Mouse (Mus musculus) megakaryocyte, adult 5-6 weeks (primary cell): Measurements from ENCODE around the gene Fam217a. TPM values are rescaled to one million over a fixed set of nuclear protein-coding genes. Genes with fewer than 3 reads are reported as not detected.
"Not testable (repeated sequence)": the region's sequence is repeated elsewhere in the genome, so short reads cannot be mapped to it uniquely, and the experiment has no call there.

Experiments used
- ATAC-seq: 2 replicates; pipeline ENCODE4 v1.8.0; 2016; ENCODE audit warnings: mild to moderate bottlenecking, inconsistent platforms; ENCODE audit not compliant: poor library complexity, severe bottlenecking
- total RNA-seq, 2 experiments: library from RNA; stranded (forward) in 1 of 2; stranded (reverse) in 1 of 2; fragments of 153-499, 151-499 nt in 1 of 2; fragments of 221-1000, 200-1000 nt in 1 of 2; gene quantifications; 2 replicates each; pipeline versions ENCODE4 v1.2.3 to v1.2.4; 2015 to 2017

The Fam217a gene
- total RNA-seq (2015): not detected in 2 replicates
- not detected in 2 replicates for total RNA-seq (2017)

GRCm38 (mm10) chr13:34924210-34924609, at the start of gene Fam217a, which contains the start of gene 4933417A18Rik:
TSS of gene Fam217a (minus strand) at chr13:34924310.
TSS of gene 4933417A18Rik (plus strand) at chr13:34924409.
- no peak for ATAC-seq

- ATAC-seq: no peak; the same call in 1 of the 2 replicates
These were observed 49.7 kb upstream of the Fam217a start for GRCm38 (mm10) chr13:34973770-34974169.

GRCm38 (mm10) chr13:34973149-34973548, 49.0 kb upstream of the Fam217a start:
- ATAC-seq: peak; percentile 54; the same call in 1 of the 2 replicates

- not testable (repeated sequence) for ATAC-seq
These were observed 48.3 kb upstream of the Fam217a start for GRCm38 (mm10) chr13:34972456-34972855.

GRCm38 (mm10) chr13:34965647-34966046, 41.5 kb upstream of the Fam217a start:
- peak; percentile 35; the same call in 1 of the 2 replicates for ATAC-seq

GRCm38 (mm10) chr13:34964866-34965265, 40.8 kb upstream of the Fam217a start:
- ATAC-seq: no peak

- no peak for ATAC-seq
These were observed 40.3 kb upstream of the Fam217a start for GRCm38 (mm10) chr13:34964419-34964818.

- peak; percentile 66 for ATAC-seq
These were observed 39.6 kb upstream of the Fam217a start, which contains the start of gene Eci3 for GRCm38 (mm10) chr13:34963511-34964397. TSS of gene Eci3 (minus strand) at chr13:34963810.

- no peak for ATAC-seq
These were observed 37.1 kb upstream of the Fam217a start for GRCm38 (mm10) chr13:34960996-34961770.

GRCm38 (mm10) chr13:34958158-34958557, 34.0 kb upstream of the Fam217a start:
- not testable (repeated sequence) for ATAC-seq

GRCm38 (mm10) chr13:34956901-34957300, 32.8 kb upstream of the Fam217a start:
- no peak for ATAC-seq

GRCm38 (mm10) chr13:34951437-34951836, 27.3 kb upstream of the Fam217a start:
- ATAC-seq: peak; percentile 99

GRCm38 (mm10) chr13:34942370-34942769, 18.3 kb upstream of the Fam217a start:
- ATAC-seq: no peak

- no peak for ATAC-seq
These were observed 11.0 kb upstream of the Fam217a start for GRCm38 (mm10) chr13:34934931-34935644.

GRCm38 (mm10) chr13:34916520-34917167, 7.5 kb downstream of the Fam217a start:
- ATAC-seq: no peak

- ATAC-seq: peak; percentile 59; the same call in 1 of the 2 replicates
These were observed 9.5 kb downstream of the Fam217a start for GRCm38 (mm10) chr13:34914614-34915013.

- no peak for ATAC-seq
These were observed 31.2 kb downstream of the Fam217a start for GRCm38 (mm10) chr13:34892871-34893270.

GRCm38 (mm10) chr13:34876481-34876880, 47.6 kb downstream of the Fam217a start:
- no peak for ATAC-seq

GRCm38 (mm10) chr13:34875741-34876445, 48.2 kb downstream of the Fam217a start:
- ATAC-seq: peak; percentile 64
